9 mouse cellular contexts compared by ENCODE assay signal in the genomic region with DNA sequence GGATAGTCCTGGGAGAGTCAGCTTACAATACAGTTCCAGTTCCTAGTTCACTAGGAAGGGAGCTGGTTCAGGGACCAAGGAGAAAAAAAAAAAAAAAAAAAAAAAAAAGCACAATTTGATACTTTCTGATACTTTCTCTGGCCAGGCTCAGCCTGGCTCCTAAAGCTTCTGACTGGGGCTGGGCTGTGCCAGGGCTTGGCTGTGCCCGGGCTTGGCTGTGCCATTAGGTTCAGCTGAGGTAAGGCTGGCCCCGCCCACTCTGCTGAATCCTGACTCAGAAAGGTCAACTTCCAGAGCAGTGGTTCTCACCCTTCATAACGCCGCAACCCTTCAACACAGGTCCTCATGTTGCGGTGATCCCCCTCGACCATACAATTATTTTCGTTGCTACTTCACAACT. TPM values are rescaled to one million over a fixed set of nuclear protein-coding genes. Genes with fewer than 3 reads are reported as not detected.
DNase-seq lines count a peak whose midpoint lies in the region; ATAC-seq and TF ChIP-seq lines count a peak whose summit lies in the region.
"Had no signal": no experiment of that assay in that cellular context is flagged by ENCODE, and none has a peak within 500 bp of the region (broad histone marks: within the 10 kb centered on the region; RNA-seq: fewer than 3 reads in every experiment).

No protein-coding gene starts in this region.

- no peak overlapping the region for H3K9ac ChIP-seq in liver, postnatal 0 days (replicated peaks)
- no peak overlapping the region for H3K9ac ChIP-seq in hindbrain, postnatal 0 days (replicated peaks; ENCODE audit: low read length)

- WGBS in liver, postnatal 0 days (ENCODE audit: insufficient replicate concordance), result 69% methylated on average over 7 of the region's 7 CpGs
- 86% methylated on average over 7 of the region's 7 CpGs for WGBS in hindbrain, postnatal 0 days

- no peak overlapping the region for H3K4me3 ChIP-seq in liver, postnatal 0 days (ENCODE audit: low read depth, low read length)
- H3K4me3 ChIP-seq in hindbrain, postnatal 0 days (ENCODE audit: low read length), result no peak overlapping the region
- H3K4me3 ChIP-seq: layer of hippocampus, adult 2 months had no signal

- intact Hi-C loops in heart, postnatal 10 days (cut with DNase I), result no loop called here

- H3K36me3 ChIP-seq in liver, postnatal 0 days (replicated peaks; ENCODE audit: insufficient read depth, low read length), result no peaks in the 10 kb centered on the region
- no peaks in the 10 kb centered on the region for H3K36me3 ChIP-seq in hindbrain, postnatal 0 days (ENCODE audit: insufficient read depth, low read length)

- H3K27me3 ChIP-seq in liver, postnatal 0 days (ENCODE audit: insufficient read depth, low read length), result no peaks in the 10 kb centered on the region
- no peaks in the 10 kb centered on the region for H3K27me3 ChIP-seq in hindbrain, postnatal 0 days (ENCODE audit: insufficient read depth, low read length)

- no peak for TF ChIP-seq EP300 in liver, postnatal 0 days (IDR thresholded peaks at IDR 0.05; ENCODE audit: low read depth)

- no peak overlapping the region for H3K27ac ChIP-seq in liver, postnatal 0 days (ENCODE audit: low read depth)
- H3K27ac ChIP-seq in hindbrain, postnatal 0 days, result no peak overlapping the region
- H3K27ac ChIP-seq: layer of hippocampus, adult 2 months had no signal

- peaks cover 11% of the 10 kb centered on the region; the same call in 1 of the 2 replicates for H3K4me1 ChIP-seq in liver, postnatal 0 days (ENCODE audit: insufficient read depth)
- no peaks in the 10 kb centered on the region for H3K4me1 ChIP-seq in hindbrain, postnatal 0 days (ENCODE audit: insufficient read depth, low read length)

- no peak for TF ChIP-seq CTCF in liver, postnatal 0 days (IDR thresholded peaks at IDR 0.05; ENCODE audit: low read depth)
- no peak for TF ChIP-seq CTCF in hindbrain, postnatal 0 days (IDR thresholded peaks at IDR 0.05; ENCODE audit: low read depth)

- H3K4me2 ChIP-seq in liver, postnatal 0 days (ENCODE audit: low read depth, low read length), result no peak overlapping the region
- no peak overlapping the region for H3K4me2 ChIP-seq in hindbrain, postnatal 0 days (ENCODE audit: low read depth, low read length)

- ATAC-seq in liver, postnatal 0 days, result no peak
- no peak for ATAC-seq in hindbrain, postnatal 0 days

- peak; percentile 43 for DNase-seq in liver, postnatal 0 days
- no peak for DNase-seq in liver
- DNase-seq in adrenal gland, postnatal 25 days, result peak; percentile 93
- peak; percentile 87 to 88 for DNase-seq in heart, postnatal 10 days
- peak; percentile 82 for DNase-seq in lung, postnatal 36 days
- DNase-seq in layer of hippocampus, adult 18-20 months (ENCODE audit: low spot score in 2 of 2), result no peak
- no peak for DNase-seq in ovary, postnatal 36 days (ENCODE audit: low spot score)
- DNase-seq in hindbrain, postnatal 0 days (ENCODE audit: low spot score), result no peak

- H3K9me3 ChIP-seq in liver, postnatal 0 days (ENCODE audit: low read length), result no peaks in the 10 kb centered on the region
- no peaks in the 10 kb centered on the region for H3K9me3 ChIP-seq in hindbrain, postnatal 0 days (ENCODE audit: low read length)

RNA-seq across cellular contexts. Expression of gene Rsph1, which starts 16.8 kb away (rescaled TPM):
- polyA plus RNA-seq in liver, postnatal 0 days (2015; fragmentation: Nextera tagmentation; extraction: Ambion mirVana), result 0.90 and 1.0 TPM in 2 replicates
- 4.3 and 6.4 TPM in 2 replicates for total RNA-seq in adrenal gland, postnatal 25 days (2021)
- 1 to 10 TPM; 1.2 to 1.7 TPM for total RNA-seq in heart, postnatal 10 days (2021)
- total RNA-seq in layer of hippocampus, adult 18-20 months (2021), result 10 to 100 TPM; 15.4 to 16.7 TPM
- 0.50 and 1.3 TPM in 2 replicates for total RNA-seq in hindbrain, postnatal 0 days (2014; rRNA removed)
- polyA plus RNA-seq in hindbrain, postnatal 0 days (2015; fragmentation: Nextera tagmentation; extraction: Ambion mirVana), result 8.9 TPM in 2 replicates

RNA-seq across cellular contexts. Expression of gene Slc37a1, which starts 26.2 kb away (rescaled TPM):
- 4.3 and 4.5 TPM in 2 replicates for polyA plus RNA-seq in liver, postnatal 0 days (2015; fragmentation: Nextera tagmentation; extraction: Ambion mirVana)
- 15.5 and 16.3 TPM in 2 replicates for total RNA-seq in adrenal gland, postnatal 25 days (2021)
- total RNA-seq in heart, postnatal 10 days (2021), result 10 to 100 TPM; 10.6 TPM
- total RNA-seq in layer of hippocampus, adult 18-20 months (2021), result 1 to 10 TPM; 6.2 to 6.3 TPM
- total RNA-seq in hindbrain, postnatal 0 days (2014; rRNA removed), result 8.8 and 10.7 TPM in 2 replicates
- 5.7 and 6.8 TPM in 2 replicates for polyA plus RNA-seq in hindbrain, postnatal 0 days (2015; fragmentation: Nextera tagmentation; extraction: Ambion mirVana)

RNA-seq across cellular contexts. Expression of gene Ubash3a, which starts 52.8 kb away (rescaled TPM):
- polyA plus RNA-seq in liver, postnatal 0 days (2015; fragmentation: Nextera tagmentation; extraction: Ambion mirVana), result 4.2 and 4.6 TPM in 2 replicates
- total RNA-seq in adrenal gland, postnatal 25 days (2021), result not detected in 2 replicates
- total RNA-seq in heart, postnatal 10 days (2021), result under 1 TPM; 0.43 to 0.62 TPM
- 1 to 10 TPM in 1 of 2 experiments, under 1 TPM in 1; 0.43 to 1.6 TPM for total RNA-seq in layer of hippocampus, adult 18-20 months (2021)
- 0.21 TPM in 1 of 2 replicates, not detected in the other for total RNA-seq in hindbrain, postnatal 0 days (2014; rRNA removed)
- not detected in 2 replicates for polyA plus RNA-seq in hindbrain, postnatal 0 days (2015; fragmentation: Nextera tagmentation; extraction: Ambion mirVana)

Comparison
In these comparisons a context has a peak if more than half of its experiments do, and no peak if none do; other contexts are left out.
1. DNase-seq: peak in liver, postnatal 0 days (single experiment), adrenal gland, postnatal 25 days (single experiment), heart, postnatal 10 days (2 of 2) and lung, postnatal 36 days (single experiment); none in liver (single experiment), layer of hippocampus, adult 18-20 months (0 of 2), ovary, postnatal 36 days (single experiment) and hindbrain, postnatal 0 days (single experiment).